Mouse (Mus musculus) CD4-positive, CD25-positive, alpha-beta regulatory T cell, adult 2 months (primary cell): ENCODE measurements around the gene Gabrb3.
"Not testable (repeated sequence)": the region's sequence is repeated elsewhere in the genome, so short reads cannot be mapped to it uniquely, and the experiment has no call there.

Source experiments
- DNase-seq: peaks from one replicate; pipeline ENCODE4 v3.0.0-alpha.2; 2012; ENCODE audit warnings: low read depth, low spot score

The Gabrb3 gene

DNA sequence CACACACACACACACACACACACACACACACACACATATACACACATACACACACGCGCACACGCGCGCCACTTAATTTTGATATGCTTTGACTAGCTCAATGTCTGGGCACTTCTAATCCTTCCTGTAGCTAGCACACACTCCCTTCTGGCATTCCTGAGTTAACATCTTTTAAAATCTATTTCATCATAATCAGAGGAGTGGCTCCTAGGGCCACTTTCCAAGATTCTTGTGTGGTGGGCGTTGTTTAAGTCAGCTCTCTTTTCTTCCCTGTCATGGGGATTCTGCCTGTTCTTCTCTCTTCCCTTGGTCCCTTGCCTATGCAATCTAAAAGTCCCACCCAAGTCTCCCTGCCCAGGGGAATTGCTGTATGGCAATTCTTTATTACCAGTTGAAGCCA is 286.6 kb downstream of the Gabrb3 start:
- DNase-seq = no peak

DNA sequence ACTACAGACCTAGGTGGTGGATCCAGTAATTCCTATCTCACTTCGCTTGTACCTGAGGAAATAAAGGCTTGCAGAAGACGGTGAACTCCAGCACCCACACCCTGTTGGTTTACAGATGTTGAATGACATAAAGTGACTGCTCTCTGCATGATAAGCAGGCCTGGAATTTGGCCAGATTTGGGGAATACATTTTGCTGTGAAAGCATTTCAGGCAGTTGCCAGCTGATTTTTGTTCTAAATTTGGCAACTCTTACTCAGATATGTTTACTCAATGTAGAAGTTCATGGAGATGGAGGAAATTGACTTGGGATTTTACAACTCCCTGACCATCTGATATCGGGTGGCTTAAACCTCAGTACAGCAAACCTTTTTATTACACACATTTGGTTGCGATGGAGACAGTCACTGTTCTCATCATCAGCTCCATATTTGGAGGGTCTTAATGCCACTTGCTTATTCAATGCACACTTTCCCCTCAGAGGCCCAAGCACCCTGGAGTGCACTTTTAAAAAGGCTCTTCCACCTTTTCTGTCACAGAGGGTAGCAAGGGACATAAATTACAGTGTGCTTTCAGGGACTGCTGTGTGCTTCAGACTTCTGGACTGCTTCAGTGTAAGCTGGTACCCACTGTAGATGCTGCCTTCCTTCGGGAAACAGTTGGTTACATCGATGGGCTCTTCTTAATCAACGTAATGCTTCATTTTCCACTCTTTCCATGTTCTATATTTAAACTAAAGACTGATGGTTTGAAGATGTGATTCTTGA is 287.7 kb downstream of the Gabrb3 start:
- no peak for DNase-seq

DNA sequence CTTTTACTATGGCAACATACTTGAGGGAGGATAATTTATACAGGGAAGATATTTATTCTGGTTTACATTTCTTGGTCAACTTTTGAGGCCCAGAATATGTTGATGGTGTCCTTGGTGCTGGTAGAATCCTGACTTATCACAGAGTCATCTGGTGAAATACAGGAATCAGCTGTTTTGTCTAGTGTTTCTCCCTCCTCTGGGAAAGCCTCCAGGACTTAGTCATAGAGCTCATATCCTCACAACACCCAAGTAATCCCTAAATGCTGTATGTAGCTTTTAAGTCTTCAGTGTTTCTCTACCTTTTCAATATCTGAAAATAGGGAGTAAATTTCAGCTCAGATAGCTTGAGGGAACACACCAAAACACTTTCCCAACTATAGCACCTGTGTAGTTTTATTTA is 292.2 kb downstream of the Gabrb3 start:
- DNase-seq = no peak

GRCm38 (mm10) chr7:57746836-57747235 is 327.3 kb downstream of the Gabrb3 start:
- no peak for DNase-seq

GRCm38 (mm10) chr7:57760466-57760865 is 341.0 kb downstream of the Gabrb3 start:
- DNase-seq = no peak

DNA sequence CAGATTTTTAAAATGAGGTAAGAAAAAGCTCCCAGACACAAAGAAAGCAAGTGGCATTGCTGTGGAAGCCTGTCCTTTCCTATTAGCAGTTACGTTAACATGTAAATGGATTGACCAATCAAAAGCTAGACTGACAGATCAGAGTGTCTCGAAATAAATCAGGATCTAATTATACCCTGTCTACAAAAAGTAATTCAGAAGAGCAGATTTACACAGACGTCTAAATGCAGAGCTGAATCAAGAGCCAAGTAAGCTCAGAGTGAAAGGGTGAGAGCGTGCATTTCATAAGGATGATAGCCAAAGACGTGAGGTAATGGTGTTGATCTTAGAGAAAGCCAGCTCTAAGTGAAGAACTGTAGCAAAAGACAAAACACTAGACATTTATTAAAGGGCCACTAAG is 359.3 kb downstream of the Gabrb3 start:
- no peak for DNase-seq

DNA sequence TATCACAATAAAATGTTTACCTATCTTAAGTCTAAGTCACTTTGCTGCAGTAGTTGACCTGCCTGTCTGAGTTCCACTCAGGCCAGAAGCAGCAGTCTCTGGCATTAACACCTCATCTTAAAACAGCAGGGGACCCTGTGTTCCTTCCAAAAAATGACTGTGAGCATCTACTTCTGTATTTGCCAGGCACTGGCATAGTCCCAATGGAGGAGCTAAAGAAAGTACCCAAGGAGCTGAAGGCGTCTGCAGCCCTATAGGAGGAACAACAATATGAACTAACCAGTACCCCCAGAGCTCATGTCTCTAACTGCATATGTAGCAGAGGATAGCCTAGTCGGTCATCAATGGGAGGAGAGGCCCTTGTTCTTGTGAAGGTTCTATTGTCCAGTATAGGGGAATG is 366.6 kb downstream of the Gabrb3 start:
- DNase-seq = not testable (repeated sequence)

DNA sequence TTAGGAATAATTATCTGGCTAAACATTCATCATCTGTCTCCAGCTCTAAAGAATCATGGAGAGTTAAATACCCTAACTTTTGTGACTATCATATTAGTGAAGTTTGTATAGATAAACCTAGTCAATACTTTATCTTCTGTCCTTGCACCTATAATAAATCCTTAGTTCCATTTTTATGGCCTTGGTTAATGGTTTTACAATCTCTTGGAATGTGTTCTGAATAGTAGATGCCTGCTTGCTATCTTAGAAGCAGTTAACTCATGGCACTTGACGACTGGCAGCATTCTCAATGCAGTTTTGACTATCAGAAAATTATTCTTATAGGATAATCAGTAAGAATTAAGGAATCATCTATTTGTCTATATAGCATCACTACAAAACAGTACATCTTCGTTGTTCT is 368.0 kb downstream of the Gabrb3 start:
- DNase-seq = no peak

- no peak for DNase-seq
Observed at GRCm38 (mm10) chr7:57803266-57803665, 383.8 kb downstream of the Gabrb3 start.

- no peak for DNase-seq
Observed at GRCm38 (mm10) chr7:57813716-57814115, 394.2 kb downstream of the Gabrb3 start.

- DNase-seq = no peak
Observed at GRCm38 (mm10) chr7:57842383-57842896, 422.9 kb downstream of the Gabrb3 start.

DNA sequence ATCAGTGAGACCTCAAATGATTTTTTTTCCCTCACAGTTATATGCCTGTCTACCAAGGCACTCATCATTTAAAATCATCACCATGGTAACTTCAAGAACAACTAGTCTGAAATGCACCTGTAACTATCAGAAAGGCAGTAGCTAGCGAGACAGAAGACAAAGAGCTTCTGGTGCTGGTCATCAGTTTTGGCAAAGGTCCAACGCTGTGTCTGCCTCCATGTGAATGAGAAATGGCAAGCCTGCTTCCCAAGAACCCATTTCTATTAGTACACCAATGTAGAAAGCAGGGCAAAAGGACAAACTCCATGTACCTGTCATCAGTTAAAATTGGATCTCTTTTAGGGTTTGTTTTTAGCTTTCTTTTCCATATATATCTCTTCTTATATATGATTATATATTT is 448.5 kb downstream of the Gabrb3 start:
- no peak for DNase-seq
